Mouse (Mus musculus) CH12.LX (cell line): ENCODE measurements at regions not wholly inside any gene's neighbourhood (a gene's known extent, or its start where the extent isn't known, plus 50 kb on each side); places are given as distances from the start of the nearest gene placed in this dataset.

ENCODE experiments used
- DNase-seq: peaks from one replicate; pipeline ENCODE4 v3.0.0-alpha.2; 2013; ENCODE audit errors: extremely low read depth
- H3K27ac ChIP-seq: 2 replicates; pipeline ENCODE4 v1.5.1; 2012; ENCODE audit warnings: low read depth, mild to moderate bottlenecking, control low read depth, moderate library complexity; ENCODE audit not compliant: insufficient read depth
- H3K27me3 ChIP-seq: replicated peaks from 2 replicates; pipeline ENCODE3; 2012; ENCODE audit warnings: inconsistent platforms
- H3K36me3 ChIP-seq, 2 experiments: replicated peaks in 1 of 2; 2 replicates each; pipeline versions ENCODE3 to v1.6.1; 2012; ENCODE audit warnings: inconsistent platforms in 1 of 2, low read length in 1 of 2, mild to moderate bottlenecking in 1 of 2, mixed read lengths in 1 of 2, moderate library complexity in 1 of 2; ENCODE audit not compliant: control insufficient read depth in 1 of 2, insufficient read depth in 1 of 2
- H3K4me1 ChIP-seq, 2 experiments: 2 replicates each; pipeline ENCODE4 v1.6.1; 2012; ENCODE audit warnings: inconsistent platforms in 1 of 2, moderate library complexity in 1 of 2; ENCODE audit not compliant: insufficient read depth in 2 of 2, control insufficient read depth in 1 of 2
- H3K4me2 ChIP-seq: 2 replicates; pipeline ENCODE4 v1.6.1; 2012; ENCODE audit warnings: low read depth, mild to moderate bottlenecking, control low read depth; ENCODE audit not compliant: poor library complexity, insufficient read depth, severe bottlenecking
- H3K4me3 ChIP-seq, 3 experiments: fragments of 150-350 bp in 1 of 3; sonication (generic) in 1 of 3; replicated peaks in 1 of 3; 2 replicates each; pipeline versions ENCODE3 to v1.5.1; 2011 to 2012; ENCODE audit warnings: low read depth in 2 of 3, low read length in 2 of 3, mild to moderate bottlenecking in 2 of 3, moderate library complexity in 2 of 3, control low read depth in 1 of 3, improper control_type of control experiment in 1 of 3, inconsistent platforms in 1 of 3, mixed read lengths in 1 of 3; ENCODE audit not compliant: poor library complexity in 1 of 3
- H3K79me2 ChIP-seq: replicated peaks from 2 replicates; pipeline ENCODE4 v1.6.1; 2012; ENCODE audit warnings: mild to moderate bottlenecking, moderate library complexity; ENCODE audit not compliant: control insufficient read depth, poor library complexity, insufficient read depth, severe bottlenecking; ENCODE audit errors: extremely low read depth
- H3K9ac ChIP-seq: 2 replicates; pipeline ENCODE4 v1.6.1; 2012; ENCODE audit warnings: low read depth, mild to moderate bottlenecking, control low read depth, moderate library complexity; ENCODE audit not compliant: insufficient read depth
- H3K9me3 ChIP-seq: replicated peaks from 2 replicates; pipeline ENCODE3; 2012; ENCODE audit warnings: low read length, inconsistent platforms, mixed read lengths
- CTCF ChIP-seq, 2 experiments: IDR thresholded peaks in 1 of 2; conservative IDR thresholded peaks in 1 of 2; 2 replicates each; pipeline ENCODE4 v1.5.1; 2011 to 2012; ENCODE audit warnings: low read depth in 2 of 2, low read length in 2 of 2, improper control_type of control experiment in 1 of 2, inconsistent platforms in 1 of 2, mild to moderate bottlenecking in 1 of 2, moderate library complexity in 1 of 2
- E2F4 ChIP-seq: IDR thresholded peaks from 2 replicates; pipeline ENCODE4 v1.6.1; 2011; ENCODE audit warnings: low read depth, low read length, improper control_type of control experiment; ENCODE audit not compliant: insufficient replicate concordance
- ELF1 ChIP-seq: IDR thresholded peaks from 2 replicates; pipeline ENCODE4 v1.6.1; 2014; ENCODE audit warnings: low read depth, mild to moderate bottlenecking, inconsistent platforms, low read length, improper control_type of control experiment
- EP300 ChIP-seq: IDR thresholded peaks from 2 replicates; pipeline ENCODE4 v1.6.1; 2011; ENCODE audit warnings: low read length, improper control_type of control experiment
- ETS1 ChIP-seq: conservative IDR thresholded peaks from 2 replicates; pipeline ENCODE4 v1.6.1; 2012; ENCODE audit warnings: low read depth, mild to moderate bottlenecking, inconsistent platforms, low read length, improper control_type of control experiment, moderate library complexity
- HCFC1 ChIP-seq: IDR thresholded peaks from 2 replicates; pipeline ENCODE4 v1.6.1; 2012; ENCODE audit warnings: low read depth, mild to moderate bottlenecking, inconsistent platforms, low read length, improper control_type of control experiment
- IRF4 ChIP-seq: IDR thresholded peaks from 2 replicates; pipeline ENCODE4 v1.6.1; 2014; ENCODE audit warnings: low read depth, mild to moderate bottlenecking, inconsistent platforms, low read length, improper control_type of control experiment
- JUND ChIP-seq: conservative IDR thresholded peaks from 2 replicates; pipeline ENCODE4 v1.6.1; 2011; ENCODE audit warnings: low read depth, low read length, improper control_type of control experiment
- KAT2A ChIP-seq: IDR thresholded peaks from 2 replicates; pipeline ENCODE4 v1.6.1; 2012; ENCODE audit warnings: low read length, improper control_type of control experiment, inconsistent platforms; ENCODE audit not compliant: insufficient replicate concordance
- MAX ChIP-seq: IDR thresholded peaks from 2 replicates; pipeline ENCODE4 v1.6.1; 2011; ENCODE audit warnings: low read length, improper control_type of control experiment
- MAZ ChIP-seq: IDR thresholded peaks from 2 replicates; pipeline ENCODE4 v1.6.1; 2012; ENCODE audit warnings: low read depth, mild to moderate bottlenecking, inconsistent platforms, low read length, improper control_type of control experiment, moderate library complexity
- MYC ChIP-seq: IDR thresholded peaks from 2 replicates; pipeline ENCODE4 v1.6.1; 2011; ENCODE audit warnings: low read depth, mild to moderate bottlenecking, improper control_type of control experiment, low read length
- PAX5 ChIP-seq: IDR thresholded peaks from 2 replicates; pipeline ENCODE4 v1.6.1; 2012; ENCODE audit warnings: low read length, inconsistent platforms, mixed read lengths
- POLR2AphosphoS2 ChIP-seq: IDR thresholded peaks from 2 replicates; pipeline ENCODE4 v1.6.1; 2011; ENCODE audit warnings: low read depth, low read length, improper control_type of control experiment
- RCOR1 ChIP-seq: conservative IDR thresholded peaks from 2 replicates; pipeline ENCODE4 v1.6.1; 2012; ENCODE audit warnings: low read depth, mild to moderate bottlenecking, inconsistent platforms, low read length, improper control_type of control experiment
- SIN3A ChIP-seq: IDR thresholded peaks from 2 replicates; pipeline ENCODE4 v1.6.1; 2012; ENCODE audit warnings: low read length, improper control_type of control experiment, inconsistent platforms
- SMC3 ChIP-seq: IDR thresholded peaks from 2 replicates; pipeline ENCODE4 v1.6.1; 2011; ENCODE audit warnings: low read depth, low read length, improper control_type of control experiment
- TBP ChIP-seq: conservative IDR thresholded peaks from 2 replicates; pipeline ENCODE4 v1.6.1; 2011; ENCODE audit warnings: low read depth, low read length, improper control_type of control experiment
- TCF12 ChIP-seq: IDR thresholded peaks from 2 replicates; pipeline ENCODE4 v1.6.1; 2014; ENCODE audit warnings: low read depth, mild to moderate bottlenecking, inconsistent platforms, low read length, improper control_type of control experiment
- UBTF ChIP-seq: IDR thresholded peaks from 2 replicates; pipeline ENCODE4 v1.6.1; 2012; ENCODE audit warnings: low read depth, mild to moderate bottlenecking, inconsistent platforms, low read length, improper control_type of control experiment, moderate library complexity
- USF1 ChIP-seq: IDR thresholded peaks from 2 replicates; pipeline ENCODE4 v1.6.1; 2014; ENCODE audit warnings: low read depth, mild to moderate bottlenecking, inconsistent platforms, low read length, improper control_type of control experiment
- USF2 ChIP-seq: conservative IDR thresholded peaks from 2 replicates; pipeline ENCODE4 v1.6.1; 2011; ENCODE audit warnings: low read depth, low read length, improper control_type of control experiment
- ZMIZ1 ChIP-seq: IDR thresholded peaks from 2 replicates; pipeline ENCODE4 v1.6.1; 2012; ENCODE audit warnings: low read depth, mild to moderate bottlenecking, inconsistent platforms, low read length, improper control_type of control experiment
- ZNF384 ChIP-seq: IDR thresholded peaks from 2 replicates; pipeline ENCODE4 v1.6.1; 2012; ENCODE audit warnings: low read depth, low read length, improper control_type of control experiment, inconsistent platforms
- dilution Hi-C: fragments of 300-500 bp; cut with MboI; formaldehyde crosslinking; loops from 2 replicates; pipeline ENCODE4 v1.14.3; 2020; ENCODE audit warnings: low sequenced_read_pairs; ENCODE audit not compliant: extremely low pct_unique_long_range_greater_than_20kb, extremely low pct_ligation_motif_present
- in situ Hi-C: fragments of 300-500 bp; cut with MboI; formaldehyde crosslinking; loops from 3 replicates; pipeline ENCODE4 v1.14.3; 2019; ENCODE audit warnings: low sequenced_read_pairs, low pct_ligation_motif_present, low pct_unique_long_range_greater_than_20kb, mixed read lengths

DNA sequence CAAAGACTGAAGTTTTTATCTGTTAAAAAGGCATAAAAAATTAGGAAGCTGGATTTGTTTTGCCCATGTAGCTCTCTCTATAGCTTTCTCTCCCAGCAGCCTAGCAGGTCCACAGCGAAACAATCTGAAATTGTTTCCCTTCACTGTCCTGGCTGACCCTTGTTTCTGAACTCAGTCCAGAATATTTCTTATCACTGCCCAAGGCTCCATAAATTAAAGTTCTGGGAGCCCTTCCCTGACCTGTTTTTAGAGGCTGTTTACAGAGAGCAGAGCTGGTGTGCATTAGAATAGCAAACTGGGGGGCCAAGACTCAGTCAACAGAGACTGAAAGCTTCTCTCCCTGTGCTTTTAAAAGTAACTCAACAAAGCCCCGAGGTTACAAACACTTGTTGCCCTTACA lies 198.3 kb upstream of the Gm11114 start:
- no peak for DNase-seq
- H3K9ac ChIP-seq = no peak overlapping the region
- H3K79me2 ChIP-seq = no peaks in the 10 kb centered on the region
- H3K4me1 ChIP-seq = no peaks in the 10 kb centered on the region
- no peaks in the 10 kb centered on the region for H3K36me3 ChIP-seq
- no peak overlapping the region for H3K4me3 ChIP-seq
- H3K27ac ChIP-seq = no peak overlapping the region
- no peaks in the 10 kb centered on the region for H3K27me3 ChIP-seq
- in situ Hi-C loops = no loop called here
- no peaks in the 10 kb centered on the region for H3K9me3 ChIP-seq
- TF ChIP-seq UBTF (no peak), KAT2A (no peak), ELF1 (no peak), USF2 (no peak), TBP (no peak), EP300 (no peak)
- H3K4me2 ChIP-seq = no peak overlapping the region
- dilution Hi-C loops = no loop called here

DNA sequence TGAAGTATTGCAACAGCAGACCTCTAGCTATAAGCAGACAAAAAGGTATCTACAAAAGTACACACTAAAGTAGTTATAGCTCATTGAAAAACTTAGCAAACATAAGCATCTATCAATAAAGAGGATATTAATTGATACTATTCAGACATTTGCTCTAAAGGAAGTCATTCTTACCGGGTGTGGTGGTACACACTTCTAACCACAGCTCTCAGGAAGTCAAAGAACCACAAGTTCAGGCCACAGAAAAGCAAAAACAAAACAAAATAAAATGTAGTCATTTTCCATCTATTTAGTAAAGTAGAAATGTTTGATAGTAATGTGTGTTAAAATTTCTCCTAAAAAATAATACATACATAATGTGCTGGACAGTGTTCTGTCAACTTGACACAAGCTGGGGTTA lies 192.5 kb upstream of the Gm11114 start:
- H3K9me3 ChIP-seq = no peaks in the 10 kb centered on the region
- peaks cover 0 to 5% of the 10 kb centered on the region in 2 experiments; a peak in 1 of 4 replicates for H3K4me1 ChIP-seq
- dilution Hi-C loops (no loop called here), in situ Hi-C loops (no loop called here)
- no peaks in the 10 kb centered on the region for H3K79me2 ChIP-seq
- no peaks in the 10 kb centered on the region for H3K36me3 ChIP-seq
- H3K9ac ChIP-seq = no peak overlapping the region
- H3K27ac ChIP-seq = no peak overlapping the region
- DNase-seq = no peak
- no peak overlapping the region for H3K4me3 ChIP-seq
- TF ChIP-seq RCOR1 (no peak), ZNF384 (no peak), ZMIZ1 (no peak), CTCF (conservative IDR thresholded peaks at IDR 0.05 in 1 of 2, IDR thresholded peaks at IDR 0.05 in 1 of 2; ENCODE audit: low read depth in 2 of 2, low read length in 2 of 2) (no peak), HCFC1 (no peak), MAX (no peak), KAT2A (no peak), SIN3A (no peak), MYC (no peak), ETS1 (no peak), IRF4 (no peak), E2F4 (no peak), JUND (no peak), SMC3 (no peak), MAZ (no peak), USF1 (no peak), UBTF (no peak), POLR2AphosphoS2 (no peak), TCF12 (no peak), PAX5 (no peak)
- no peak overlapping the region for H3K4me2 ChIP-seq
- no peaks in the 10 kb centered on the region for H3K27me3 ChIP-seq
